Mouse (Mus musculus) hindbrain, embryonic 13.5 days (tissue): ENCODE results near the gene Ror1. TPM values are rescaled to one million over a fixed set of nuclear protein-coding genes. Genes with fewer than 3 reads are reported as not detected.

Experiments
- ATAC-seq: fragments of 200-750 bp; cut with Nextera tagmentation; 2 replicates; pipeline ENCODE4 v1.8.0; 2017; ENCODE audit warnings: moderate TSS enrichment; ENCODE audit not compliant: low FRiP score
- H3K27ac ChIP-seq: fragments of 300-500 bp; sonication (generic); 2 replicates; pipeline ENCODE4 v1.5.1; 2015; ENCODE audit warnings: inconsistent platforms, mild to moderate bottlenecking, moderate library complexity
- H3K27me3 ChIP-seq: fragments of 300-500 bp; sonication (generic); 2 replicates; pipeline ENCODE4 v1.6.1; 2015; ENCODE audit warnings: mild to moderate bottlenecking, inconsistent platforms
- H3K36me3 ChIP-seq: fragments of 300-500 bp; sonication (generic); 2 replicates; pipeline ENCODE4 v1.6.1; 2015; ENCODE audit warnings: mild to moderate bottlenecking, inconsistent platforms
- H3K4me1 ChIP-seq: fragments of 300-500 bp; sonication (generic); replicated peaks from 2 replicates; pipeline ENCODE4 v1.6.1; 2015; ENCODE audit warnings: inconsistent platforms
- H3K4me2 ChIP-seq: fragments of 300-500 bp; sonication (generic); 2 replicates; pipeline ENCODE4 v1.6.1; 2015; ENCODE audit warnings: inconsistent platforms, mild to moderate bottlenecking, moderate library complexity
- H3K4me3 ChIP-seq: fragments of 300-500 bp; sonication (generic); 2 replicates; pipeline ENCODE4 v1.5.1; 2015; ENCODE audit warnings: mild to moderate bottlenecking, inconsistent platforms
- H3K9ac ChIP-seq: fragments of 300-500 bp; sonication (generic); 2 replicates; pipeline ENCODE4 v1.6.1; 2015; ENCODE audit warnings: mild to moderate bottlenecking, inconsistent platforms
- H3K9me3 ChIP-seq: fragments of 300-500 bp; sonication (generic); 2 replicates; pipeline ENCODE4 v1.6.1; 2016; ENCODE audit warnings: inconsistent platforms
- WGBS: fragments of 180-500 bp; shearing (Covaris S2); methylation state at CpG from one replicate; pipeline ENCODE4 v1.1.7; 2015; 5-methylcytosine and 5-hydroxymethylcytosine counted together
- polyA plus RNA-seq: library from polyadenylated mRNA; unstranded; fragments of >200 nt; fragmentation: Nextera tagmentation; extraction: Ambion mirVana; gene quantifications from 2 replicates; pipeline ENCODE4 v1.2.1, GENCODE M21; 2015

Ror1 gene
- polyA plus RNA-seq, 1 experiment from 2014 or later, result 1.9 TPM

DNA sequence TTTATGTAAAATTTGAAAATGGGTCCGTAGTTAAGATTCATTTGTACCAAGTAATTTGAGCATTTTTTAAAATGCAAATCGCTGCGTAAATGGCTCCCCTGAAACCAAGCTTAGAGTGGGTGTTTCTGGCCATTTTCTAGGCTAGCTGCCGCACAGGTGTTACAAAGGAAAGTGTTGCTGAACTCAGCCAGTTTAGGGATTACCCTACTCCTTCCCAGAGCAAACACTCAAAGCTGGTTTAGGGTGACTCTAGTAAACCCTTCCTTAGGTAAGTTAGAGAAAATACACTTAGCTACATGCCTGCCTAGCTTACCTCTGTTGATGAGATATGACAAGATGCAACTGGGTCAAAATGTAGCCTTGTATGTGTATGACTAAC is 340.6 kb downstream of the Ror1 start:
- H3K9me3 ChIP-seq, result no peaks in the 10 kb centered on the region
- no peak overlapping the region for H3K27ac ChIP-seq
- no peaks in the 10 kb centered on the region; the same call in 1 of the 2 replicates for H3K36me3 ChIP-seq
- H3K4me2 ChIP-seq, result no peak overlapping the region
- H3K27me3 ChIP-seq, result no peaks in the 10 kb centered on the region
- 89% methylated on average over 4 of the region's 4 CpGs for whole genome bisulfite sequencing
- H3K4me3 ChIP-seq, result no peak overlapping the region
- H3K4me1 ChIP-seq, result no peaks in the 10 kb centered on the region
- ATAC-seq, result no peak
- no peak overlapping the region for H3K9ac ChIP-seq

- no peaks in the 10 kb centered on the region for H3K4me1 ChIP-seq
- no peak for ATAC-seq
- H3K36me3 ChIP-seq, result no peaks in the 10 kb centered on the region
- H3K4me2 ChIP-seq, result no peak overlapping the region
- H3K27me3 ChIP-seq, result no peaks in the 10 kb centered on the region
- H3K9me3 ChIP-seq, result no peaks in the 10 kb centered on the region
- no peak overlapping the region for H3K27ac ChIP-seq
- WGBS, result 69% methylated on average over 3 of the region's 3 CpGs
- H3K9ac ChIP-seq, result no peak overlapping the region
- H3K4me3 ChIP-seq, result no peak overlapping the region
Observed at GRCm38 (mm10) chr4:100446897-100447296, 351.3 kb downstream of the Ror1 start.

GRCm38 (mm10) chr4:100462493-100463120 is 367.0 kb downstream of the Ror1 start:
- no peak for ATAC-seq
- WGBS, result 52% methylated on average over 9 of the region's 9 CpGs
- Histone ChIP-seq H3K4me2 (no peak overlapping the region), H3K9ac (no peak overlapping the region), H3K27ac (no peak overlapping the region), H3K4me1 (no peaks in the 10 kb centered on the region), H3K27me3 (no peaks in the 10 kb centered on the region), H3K4me3 (no peak overlapping the region), H3K36me3 (no peaks in the 10 kb centered on the region), H3K9me3 (no peaks in the 10 kb centered on the region)

GRCm38 (mm10) chr4:100478592-100479321 is 383.2 kb downstream of the Ror1 start, which contains the start of gene Ube2u:
TSS of gene Ube2u (plus strand) at chr4:100478849.
- 28% methylated on average over 15 of the region's 15 CpGs for WGBS
- no peak within 1 kb of the TSS for H3K27ac ChIP-seq
- H3K4me2 ChIP-seq, result peak within 1 kb of the TSS; percentile 52
- no peaks in the 10 kb centered on the region for H3K36me3 ChIP-seq
- H3K9ac ChIP-seq, result peak within 1 kb of the TSS; percentile 46; the same call in 1 of the 2 replicates
- H3K4me1 ChIP-seq, result peaks cover 7% of the 10 kb centered on the region
- H3K27me3 ChIP-seq, result no peaks in the 10 kb centered on the region
- H3K4me3 ChIP-seq, result peak within 1 kb of the TSS; percentile 32
- ATAC-seq, result peak; percentile 96
- H3K9me3 ChIP-seq, result no peaks in the 10 kb centered on the region

DNA sequence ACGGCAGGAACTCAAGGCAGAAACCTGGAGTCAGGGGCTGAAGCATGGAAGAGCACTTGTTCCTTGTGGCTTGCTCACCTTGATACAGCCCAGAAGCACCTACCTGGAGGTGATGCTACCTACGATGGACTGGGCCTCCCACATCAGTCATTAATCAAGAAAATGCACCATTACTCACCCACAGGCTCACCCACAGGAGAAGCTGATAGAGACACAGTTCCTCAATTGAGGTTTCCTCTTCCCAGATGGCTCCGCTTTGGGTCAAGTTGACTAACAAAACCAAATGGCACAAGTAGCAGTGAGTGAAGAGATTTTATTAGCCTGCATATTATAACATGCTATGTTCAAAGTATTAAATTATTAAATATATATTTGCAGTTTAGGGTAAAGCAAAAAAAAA is 392.9 kb downstream of the Ror1 start:
- no peak overlapping the region for H3K9ac ChIP-seq
- H3K9me3 ChIP-seq, result no peaks in the 10 kb centered on the region
- H3K4me2 ChIP-seq, result no peak overlapping the region
- 96% methylated on average over 3 of the region's 3 CpGs for WGBS
- H3K27ac ChIP-seq, result no peak overlapping the region
- H3K4me1 ChIP-seq, result no peaks in the 10 kb centered on the region
- H3K27me3 ChIP-seq, result no peaks in the 10 kb centered on the region
- no peak overlapping the region for H3K4me3 ChIP-seq
- H3K36me3 ChIP-seq, result no peaks in the 10 kb centered on the region
- no peak for ATAC-seq

Other genes with a start within 250 kb of the Ror1 start
- 53.9 and 57.0 TPM in 2 replicates for gene Pgm1, start 166.4 kb upstream of the Ror1 start, polyA plus RNA-seq
- gene Itgb3bp, start 166.0 kb upstream of the Ror1 start, polyA plus RNA-seq, result 18.5 and 18.7 TPM in 2 replicates